Mouse (Mus musculus) embryonic fibroblast, embryonic 13.5 days (primary cell): ENCODE results near the gene Ccdc85c. TPM values are rescaled to one million over a fixed set of nuclear protein-coding genes. Genes with fewer than 3 reads are reported as not detected.

Experiments used
- H3K27ac ChIP-seq: 2 replicates; pipeline ENCODE4 v1.5.1; 2012; ENCODE audit warnings: low read length, control low read depth, inconsistent platforms; ENCODE audit not compliant: insufficient read depth
- H3K4me1 ChIP-seq: 2 replicates; pipeline ENCODE4 v1.6.1; 2011; ENCODE audit warnings: low read length; ENCODE audit not compliant: control insufficient read depth, insufficient read depth
- H3K4me3 ChIP-seq: 2 replicates; pipeline ENCODE4 v1.5.1; 2011; ENCODE audit warnings: mild to moderate bottlenecking, control low read depth, low read length; ENCODE audit not compliant: insufficient read depth
- CTCF ChIP-seq: IDR thresholded peaks from 2 replicates; pipeline ENCODE4 v1.5.1; 2011; ENCODE audit warnings: mild to moderate bottlenecking, control low read depth, low read length, moderate library complexity, borderline replicate concordance; ENCODE audit not compliant: insufficient read depth
- POLR2A ChIP-seq: IDR thresholded peaks from 2 replicates; pipeline ENCODE4 v1.6.1; 2011; ENCODE audit warnings: low read depth, mild to moderate bottlenecking, control low read depth, low read length, moderate library complexity
- polyA plus RNA-seq: library from polyadenylated mRNA; stranded (reverse); fragments of >200 nt; gene quantifications from 2 replicates; pipeline ENCODE4 v1.2.4, GENCODE M21; 2011; ENCODE audit warnings: low read depth; ENCODE audit not compliant: missing spikeins, insufficient read length

The Ccdc85c gene
- polyA plus RNA-seq, 1 experiment: 2.7 TPM

DNA sequence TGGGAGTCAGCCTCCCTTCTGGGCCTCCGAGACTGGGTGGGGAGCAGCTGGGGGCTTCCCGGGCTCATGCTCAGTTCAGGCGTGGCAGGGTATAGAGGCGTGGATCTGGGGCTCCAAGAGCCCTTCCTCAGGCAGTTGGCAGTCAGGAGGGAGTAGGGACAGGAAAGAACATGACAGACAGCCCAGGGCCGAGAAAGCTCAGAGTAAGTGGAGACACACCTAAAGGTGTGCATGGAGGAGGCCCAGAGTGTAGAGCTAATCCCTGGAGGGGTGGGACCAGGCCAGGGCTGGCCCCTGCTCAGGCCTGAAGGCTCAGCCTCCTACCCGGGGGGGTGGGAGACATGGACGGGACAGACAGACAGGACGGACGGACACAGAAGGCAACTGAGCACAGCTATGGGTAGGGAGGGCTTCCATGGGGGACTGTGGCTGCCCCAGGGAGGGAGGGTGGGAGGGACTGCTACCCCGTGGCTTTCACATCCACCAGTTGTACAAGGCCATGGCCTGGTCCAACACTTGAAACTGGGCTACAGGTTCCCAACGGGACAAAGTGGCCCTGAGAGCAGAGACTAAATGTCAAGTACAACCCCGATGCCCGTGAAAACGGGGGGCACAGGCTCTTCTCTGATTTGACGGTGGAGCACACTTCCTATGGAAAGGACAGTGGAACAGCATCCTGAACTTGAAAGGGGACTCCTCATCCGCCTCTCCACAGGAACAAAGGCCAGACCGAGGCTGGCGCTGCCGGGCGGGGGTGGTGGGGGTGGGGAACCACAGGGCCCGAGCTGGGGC is 55.2 kb downstream of the Ccdc85c start:
- Histone ChIP-seq H3K4me3 (no peak overlapping the region), H3K27ac (no peak overlapping the region), H3K4me1 (no peaks in the 10 kb centered on the region)
- TF ChIP-seq POLR2A (no peak), CTCF (no peak)

DNA sequence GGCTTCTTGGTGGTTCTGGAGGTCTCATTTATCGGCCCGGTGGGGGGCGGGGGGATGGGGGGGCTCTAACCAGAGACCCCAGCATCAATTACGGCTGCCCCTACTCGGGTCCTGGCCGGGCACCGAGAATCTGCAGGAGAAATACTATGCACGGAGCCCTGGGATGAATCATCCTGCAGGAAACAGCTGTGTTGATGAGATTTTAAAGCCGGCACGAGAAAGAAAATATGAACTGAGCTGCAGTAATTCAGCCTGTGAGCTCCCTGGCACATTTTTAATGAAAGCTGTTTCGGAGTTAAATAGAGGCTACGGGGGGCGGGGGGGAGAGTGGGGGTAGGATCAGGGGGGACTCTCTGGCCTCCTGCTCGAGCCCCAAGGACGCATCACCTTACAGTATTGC is 56.1 kb downstream of the Ccdc85c start:
- TF ChIP-seq CTCF (no peak), POLR2A (no peak)
- Histone ChIP-seq H3K27ac (no peak overlapping the region), H3K4me3 (no peak overlapping the region), H3K4me1 (no peaks in the 10 kb centered on the region)

DNA sequence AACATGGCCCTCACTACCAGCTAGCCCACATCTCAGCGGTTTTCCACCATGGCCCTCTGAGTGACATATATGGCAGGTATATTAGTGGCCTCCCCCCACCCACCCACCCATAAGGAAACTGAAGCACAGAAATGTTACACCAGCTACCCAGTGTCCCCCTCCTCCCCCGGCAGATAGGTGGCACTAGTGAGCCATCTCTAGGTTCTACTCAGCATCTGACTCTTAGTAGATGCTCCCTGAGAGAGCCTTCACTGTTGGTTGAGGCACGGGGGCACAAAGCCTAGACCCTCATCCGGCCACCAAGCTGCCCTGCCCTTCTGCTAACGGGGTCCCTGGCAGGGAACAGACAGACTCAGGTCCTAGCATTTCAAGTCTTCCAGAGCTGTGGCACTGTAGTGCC is 57.7 kb downstream of the Ccdc85c start:
- no peak overlapping the region for H3K27ac ChIP-seq
- TF ChIP-seq POLR2A (no peak), CTCF (peak; percentile 64; the same call in 1 of the 2 replicates)
- no peak overlapping the region for H3K4me3 ChIP-seq
- no peaks in the 10 kb centered on the region for H3K4me1 ChIP-seq

DNA sequence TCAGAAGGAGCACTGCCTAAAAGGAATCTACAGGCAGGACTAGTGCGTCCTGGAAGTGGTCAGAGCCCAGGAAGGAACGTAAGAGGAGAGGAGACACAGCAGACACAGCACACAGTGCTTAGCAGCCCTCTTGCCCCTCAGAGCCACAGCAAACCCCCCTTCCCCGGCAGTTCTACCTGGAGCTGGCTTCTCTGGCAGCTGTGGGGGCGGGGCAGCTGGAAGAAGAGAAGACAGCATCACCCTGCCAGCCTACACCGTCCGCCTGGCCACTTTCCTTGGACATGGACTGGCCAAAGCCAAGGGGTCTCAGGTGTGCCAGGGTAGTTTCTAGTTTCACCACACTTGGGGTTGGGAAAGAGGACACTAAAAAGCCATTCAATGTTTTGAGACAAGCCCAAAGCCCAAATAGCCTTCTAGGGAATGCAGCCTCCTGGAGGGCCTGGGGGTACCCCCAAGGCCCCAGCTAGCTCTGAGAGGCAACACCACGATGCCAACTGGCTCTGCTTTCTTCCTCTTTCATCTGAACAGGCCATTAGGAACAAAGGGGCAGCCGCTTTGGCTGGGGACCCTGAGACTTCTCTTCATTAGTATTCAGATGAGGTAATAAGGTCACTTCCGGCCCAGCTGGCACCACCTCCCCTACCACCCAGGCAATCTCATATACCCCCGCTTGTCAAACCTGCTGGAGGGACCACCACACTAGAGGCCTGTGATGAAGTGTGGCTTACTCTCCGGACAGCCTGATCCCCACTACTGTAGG is 58.4 kb downstream of the Ccdc85c start:
- TF ChIP-seq POLR2A (no peak), CTCF (no peak)
- Histone ChIP-seq H3K4me1 (no peaks in the 10 kb centered on the region), H3K27ac (no peak overlapping the region), H3K4me3 (no peak overlapping the region)

DNA sequence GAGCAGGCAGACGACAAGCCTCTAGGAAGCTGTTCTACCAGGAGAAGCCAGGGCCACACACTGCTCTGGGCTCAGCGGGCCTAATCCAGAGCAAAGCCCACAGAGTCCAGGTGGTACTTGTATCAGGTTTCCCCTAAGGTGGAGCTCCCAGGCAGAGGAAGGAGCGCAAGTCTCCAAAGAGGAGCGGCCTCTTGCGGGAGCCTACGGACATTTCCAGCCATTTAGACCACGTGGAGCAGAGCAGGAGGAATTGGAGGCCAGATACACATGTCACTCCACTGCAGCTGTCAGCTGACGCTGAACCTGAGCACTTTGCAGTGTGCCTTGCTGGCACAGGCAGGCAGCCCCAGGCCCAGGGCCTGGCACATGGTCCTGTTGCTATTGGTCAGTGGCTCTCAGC is 60.1 kb downstream of the Ccdc85c start:
- Histone ChIP-seq H3K4me1 (no peaks in the 10 kb centered on the region), H3K27ac (no peak overlapping the region)
- TF ChIP-seq CTCF: no peak
- TF ChIP-seq POLR2A: no peak

DNA sequence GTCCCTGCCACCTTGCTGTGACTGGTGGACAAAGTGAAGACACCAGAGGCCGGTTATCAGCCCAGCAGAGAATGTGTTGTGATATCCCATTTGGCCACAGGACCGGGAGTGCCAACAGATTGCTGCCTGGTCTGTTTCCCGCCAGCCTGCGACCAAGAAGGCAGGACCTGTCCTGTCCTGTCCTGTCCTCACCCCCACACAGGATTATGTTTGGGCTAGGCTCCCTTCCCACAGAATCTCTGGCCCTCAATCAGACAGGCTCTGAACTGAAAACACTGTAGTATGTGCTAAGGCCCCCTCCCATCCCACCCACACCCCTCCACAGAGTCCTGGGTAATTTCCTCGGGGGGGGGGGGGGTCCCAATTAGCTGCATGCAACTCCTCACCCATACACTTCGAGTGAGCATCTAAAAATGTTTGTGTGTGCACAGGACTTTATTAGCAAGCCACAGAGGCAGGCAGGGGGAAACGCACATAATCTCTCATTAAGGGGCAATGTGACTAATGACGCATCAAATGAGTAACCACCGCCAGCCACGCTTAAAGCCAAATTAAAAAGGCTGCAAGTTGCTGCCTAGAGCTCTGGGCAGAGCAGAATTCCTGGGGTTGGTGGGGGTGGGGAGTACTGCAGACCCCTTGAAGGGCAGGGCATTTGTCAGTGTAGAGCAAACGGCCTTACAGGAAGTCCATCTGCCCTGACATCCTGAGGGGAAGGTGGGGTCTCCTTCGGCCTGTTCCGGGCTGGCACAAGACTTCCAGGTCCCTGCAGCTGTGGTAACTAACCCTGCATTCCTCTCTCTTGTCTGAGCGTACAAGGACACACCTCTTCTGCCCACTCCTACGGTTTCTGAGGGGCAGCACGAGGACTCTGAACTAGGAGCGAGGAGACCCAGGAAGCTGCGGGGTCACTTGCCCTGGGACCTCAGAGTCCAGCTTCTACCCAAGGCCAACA is 61.9 kb downstream of the Ccdc85c start:
- TF ChIP-seq CTCF (no peak), POLR2A (no peak)
- no peak overlapping the region for H3K4me3 ChIP-seq
- no peaks in the 10 kb centered on the region for H3K4me1 ChIP-seq
- no peak overlapping the region for H3K27ac ChIP-seq

More for the DNA sequence above, 60.1 kb downstream of the Ccdc85c start:
- H3K4me3 ChIP-seq: no peak overlapping the region

DNA sequence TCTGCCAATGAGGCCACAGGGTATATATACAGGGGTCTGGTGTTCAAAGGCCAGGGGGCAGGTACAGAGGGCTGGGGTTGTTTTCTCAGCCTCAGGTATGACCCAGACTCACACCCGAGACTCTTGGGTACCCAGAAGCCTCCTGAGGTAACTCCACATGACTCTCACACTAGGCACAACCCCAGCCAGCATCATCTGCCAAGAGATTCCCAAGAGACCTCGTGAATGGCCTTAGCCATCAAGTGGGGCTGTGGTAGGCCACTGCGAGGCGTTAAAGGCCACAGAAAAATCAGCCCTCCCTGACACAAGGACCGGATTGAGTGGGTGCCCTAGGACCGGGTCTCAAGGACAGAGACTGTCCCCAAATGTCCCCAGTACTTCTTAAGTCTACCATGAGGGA is 62.7 kb downstream of the Ccdc85c start:
- no peak overlapping the region for H3K4me3 ChIP-seq
- no peaks in the 10 kb centered on the region for H3K4me1 ChIP-seq
- H3K27ac ChIP-seq: no peak overlapping the region
- TF ChIP-seq POLR2A (no peak), CTCF (no peak)

DNA sequence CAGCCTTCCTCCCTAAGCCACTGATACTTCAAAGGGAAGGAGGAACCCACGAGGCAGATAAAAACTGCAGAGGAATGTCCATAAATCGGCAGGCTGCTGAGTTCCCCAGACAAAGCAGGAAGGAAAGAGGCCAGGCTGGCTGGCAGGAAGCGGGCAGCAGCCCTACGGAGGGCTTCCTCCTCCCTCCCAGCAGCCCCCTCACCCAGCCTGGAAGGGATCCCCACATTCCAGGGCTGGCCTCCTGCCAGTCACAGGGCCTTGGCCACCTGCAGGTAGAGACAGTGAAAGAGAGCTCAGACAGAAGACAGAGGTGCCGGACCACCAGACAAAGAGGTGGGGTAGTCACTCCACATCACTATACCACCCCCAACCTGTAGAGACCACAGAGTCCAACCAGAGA is 63.2 kb downstream of the Ccdc85c start:
- no peak for TF ChIP-seq CTCF
- no peak for TF ChIP-seq POLR2A
- H3K4me3 ChIP-seq: no peak overlapping the region
- no peak overlapping the region for H3K27ac ChIP-seq
- no peaks in the 10 kb centered on the region for H3K4me1 ChIP-seq

DNA sequence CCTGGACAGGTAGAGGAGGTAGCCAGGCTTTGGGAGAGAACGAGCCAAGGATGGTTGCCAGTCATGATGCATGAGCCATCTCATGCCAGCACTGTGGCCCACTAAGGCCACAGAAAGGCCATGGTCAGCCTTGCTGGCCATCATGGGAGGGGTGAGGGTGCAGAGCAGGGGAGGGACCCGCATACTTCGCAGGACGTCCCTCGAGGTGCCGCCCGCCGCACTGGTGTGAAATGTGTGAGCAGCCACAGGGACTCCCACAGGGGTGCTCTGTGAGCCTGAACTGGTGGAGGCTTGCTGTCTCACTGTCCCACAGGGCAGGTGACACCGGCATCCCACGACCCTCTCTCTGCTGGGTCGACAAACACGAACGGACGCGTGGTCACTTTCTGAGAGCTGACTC is 64.6 kb downstream of the Ccdc85c start:
- no peak overlapping the region for H3K4me3 ChIP-seq
- TF ChIP-seq CTCF (no peak), POLR2A (no peak)
- H3K4me1 ChIP-seq: no peaks in the 10 kb centered on the region
- no peak overlapping the region for H3K27ac ChIP-seq
